Mouse (Mus musculus) c-Kit-positive CD71-positive TER-119-positive erythroid progenitor cells, embryonic 14.5 days (primary cell): ENCODE data around the gene Dennd1a.
A peak's percentile ranks its signal among the peaks of the same experiment; 100 is the strongest.

Source experiments
- DNase-seq: peaks from one replicate; pipeline ENCODE4 v3.0.0-alpha.2; 2013; ENCODE audit warnings: low spot score

The Dennd1a gene

GRCm38 (mm10) chr2:38111655-38112351 lies 175.4 kb downstream of the Dennd1a start:
- no peak for DNase-seq

GRCm38 (mm10) chr2:38108586-38108985 lies 178.6 kb downstream of the Dennd1a start:
- DNase-seq, result no peak

GRCm38 (mm10) chr2:38102674-38103073 lies 184.5 kb downstream of the Dennd1a start:
- no peak for DNase-seq

GRCm38 (mm10) chr2:38100289-38100688 lies 186.9 kb downstream of the Dennd1a start:
- DNase-seq, result no peak

- no peak for DNase-seq
Observed at GRCm38 (mm10) chr2:38099120-38099773, 187.9 kb downstream of the Dennd1a start.

- DNase-seq, result no peak
Observed at GRCm38 (mm10) chr2:38097469-38097868, 189.7 kb downstream of the Dennd1a start.

GRCm38 (mm10) chr2:38096328-38096727 lies 190.9 kb downstream of the Dennd1a start:
- DNase-seq, result no peak

GRCm38 (mm10) chr2:38094380-38095163 lies 192.6 kb downstream of the Dennd1a start:
- no peak for DNase-seq

GRCm38 (mm10) chr2:38093968-38094367 lies 193.2 kb downstream of the Dennd1a start:
- DNase-seq, result peak; percentile 74

- DNase-seq, result no peak
Observed at GRCm38 (mm10) chr2:38093242-38093641, 193.9 kb downstream of the Dennd1a start.

GRCm38 (mm10) chr2:38088346-38088745 lies 198.8 kb downstream of the Dennd1a start:
- no peak for DNase-seq

- DNase-seq, result no peak
Observed at GRCm38 (mm10) chr2:38085058-38085457, 202.1 kb downstream of the Dennd1a start.

GRCm38 (mm10) chr2:38083251-38083650 lies 203.9 kb downstream of the Dennd1a start:
- DNase-seq, result no peak

- DNase-seq, result no peak
Observed at GRCm38 (mm10) chr2:38074495-38074894, 212.7 kb downstream of the Dennd1a start.

GRCm38 (mm10) chr2:38072061-38072460 lies 215.1 kb downstream of the Dennd1a start:
- DNase-seq, result no peak

GRCm38 (mm10) chr2:38068171-38068572 lies 219.0 kb downstream of the Dennd1a start:
- DNase-seq, result no peak

GRCm38 (mm10) chr2:38065914-38066313 lies 221.3 kb downstream of the Dennd1a start:
- no peak for DNase-seq

GRCm38 (mm10) chr2:38064266-38064665 lies 222.9 kb downstream of the Dennd1a start:
- DNase-seq, result no peak

- DNase-seq, result no peak
Observed at GRCm38 (mm10) chr2:38062156-38062555, 225.0 kb downstream of the Dennd1a start.

GRCm38 (mm10) chr2:38061474-38061873 lies 225.7 kb downstream of the Dennd1a start:
- no peak for DNase-seq

- DNase-seq, result no peak
Observed at GRCm38 (mm10) chr2:38052440-38052839, 234.8 kb downstream of the Dennd1a start.

GRCm38 (mm10) chr2:38051485-38052085 lies 235.6 kb downstream of the Dennd1a start:
- DNase-seq, result no peak
